Mouse (Mus musculus): ENCODE data around the gene Kcnj11.

Kcnj11 gene

DNA sequence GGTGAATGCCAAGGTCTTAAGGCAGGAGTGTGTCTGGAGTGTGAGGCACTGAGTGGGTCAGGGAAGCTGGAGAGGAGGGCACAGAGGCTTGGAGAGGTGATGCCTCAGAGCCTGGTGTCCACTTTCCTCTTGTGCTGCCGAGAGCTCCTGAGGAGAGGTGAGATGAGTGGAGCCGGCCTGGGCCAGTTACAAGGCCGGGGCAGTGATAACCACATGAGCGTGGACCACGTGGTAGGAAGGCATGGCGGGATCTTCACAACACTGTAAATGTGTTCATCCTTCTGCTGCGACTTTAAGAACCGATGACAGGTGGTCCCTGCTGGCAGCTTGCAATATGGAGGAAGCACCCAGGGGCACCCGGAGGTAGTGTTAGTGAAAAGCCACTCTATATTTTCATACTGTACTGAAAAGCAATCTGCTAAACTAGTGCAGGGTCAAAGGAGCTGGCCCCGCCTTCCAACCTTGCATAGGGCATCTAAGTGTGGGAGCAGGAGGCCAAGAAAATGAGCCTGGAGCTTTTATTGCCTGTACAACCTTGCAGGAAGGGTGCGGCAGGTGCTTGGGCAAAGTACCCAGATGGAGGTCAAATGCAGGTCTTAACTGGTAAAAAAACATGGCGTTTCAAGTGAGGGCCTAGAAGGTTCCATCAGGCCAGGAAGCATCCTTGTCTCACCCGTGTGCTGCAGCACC, 52.5 kb downstream of the Kcnj11 start:
- no peak for DNase-seq (ENCODE audit: low spot score in 2 of 2)

GRCm38 (mm10) chr7:46045882-46046281, 54.7 kb downstream of the Kcnj11 start:
- no peak for DNase-seq (ENCODE audit: low spot score in 2 of 2)

DNA sequence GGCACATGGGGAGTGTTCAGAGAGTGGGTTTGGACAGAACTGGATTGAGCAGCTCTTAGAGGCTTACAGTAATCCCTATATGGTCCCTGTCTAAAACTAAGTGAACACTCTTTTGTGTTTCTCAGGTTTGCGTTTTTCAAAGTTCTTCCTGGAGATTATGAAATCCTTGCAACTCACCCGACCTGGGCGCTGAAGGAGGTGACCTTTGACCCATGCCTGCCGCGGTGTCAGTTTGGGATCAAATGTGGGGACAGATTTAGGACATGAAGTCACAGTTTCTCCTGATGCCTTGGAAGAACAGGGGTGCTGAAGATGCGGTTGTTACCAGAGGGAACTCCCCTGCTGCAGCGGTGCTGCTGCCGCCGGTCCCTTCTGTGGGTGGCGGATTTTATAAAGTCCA, 56.5 kb downstream of the Kcnj11 start:
- no peak for DNase-seq (ENCODE audit: low spot score in 2 of 2)
